Mouse (Mus musculus) gastrocnemius, postnatal 25 days (tissue): Measurements from ENCODE around the gene Gm21083. TPM values are rescaled to one million over a fixed set of nuclear protein-coding genes. Genes with fewer than 3 reads are reported as not detected.
"Not testable (repeated sequence)": the region's sequence is repeated elsewhere in the genome, so short reads cannot be mapped to it uniquely, and the experiment has no call there.

ENCODE experiments used
- DNase-seq: peaks from one replicate; pipeline ENCODE4 v3.0.0; 2022
- long read RNA-seq, 2 experiments: library from polyadenylated mRNA; stranded (forward); transcript quantifications; one replicate each; pipeline ENCODE4 v2.0.0; 2021
- total RNA-seq, 2 experiments: library from RNA; stranded (reverse); gene quantifications; 1 replicate in 1 of 2; 2 replicates in 1 of 2; pipeline ENCODE4 v1.2.3; 2021

The Gm21083 gene
- not detected for total RNA-seq
- long read RNA-seq, experiment 1: 0 reads
- long read RNA-seq, experiment 2: 0 reads

DNA sequence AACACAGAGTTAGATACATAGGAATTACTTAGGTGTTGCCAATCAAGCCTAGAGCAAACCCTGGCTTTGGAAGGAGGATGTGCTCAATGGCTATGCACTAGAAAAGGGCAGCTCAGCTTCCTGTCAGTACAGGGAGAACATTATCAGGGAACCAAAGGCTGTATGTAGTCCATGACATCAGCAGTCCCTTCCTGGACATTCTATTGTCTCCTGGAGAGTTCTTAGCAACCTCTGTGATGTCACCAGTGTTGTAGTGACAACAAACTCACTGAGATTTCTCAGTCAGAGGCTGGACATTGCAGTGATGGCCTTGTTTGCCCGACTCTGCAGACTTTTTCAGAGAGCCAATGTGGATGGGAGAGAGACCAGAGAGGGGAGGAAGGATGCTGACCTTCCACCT is at the start of gene Gm21083:
Gene Gm21083, plus strand, starts transcription at position 301 of the 400 bp plus-strand sequence.
- not testable (repeated sequence) for DNase-seq

DNA sequence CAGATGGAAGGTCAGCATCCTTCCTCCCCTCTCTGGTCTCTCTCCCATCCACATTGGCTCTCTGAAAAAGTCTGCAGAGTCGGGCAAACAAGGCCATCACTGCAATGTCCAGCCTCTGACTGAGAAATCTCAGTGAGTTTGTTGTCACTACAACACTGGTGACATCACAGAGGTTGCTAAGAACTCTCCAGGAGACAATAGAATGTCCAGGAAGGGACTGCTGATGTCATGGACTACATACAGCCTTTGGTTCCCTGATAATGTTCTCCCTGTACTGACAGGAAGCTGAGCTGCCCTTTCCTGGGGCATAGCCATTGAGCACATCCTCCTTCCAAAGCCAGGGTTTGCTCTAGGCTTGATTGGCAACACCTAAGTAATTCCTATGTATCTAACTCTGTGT is 48.0 kb upstream of the Gm21083 start, which contains the start of gene Gm21190:
Gene Gm21190, minus strand, starts transcription at position 101 of the 400 bp plus-strand sequence.
- DNase-seq: not testable (repeated sequence)

DNA sequence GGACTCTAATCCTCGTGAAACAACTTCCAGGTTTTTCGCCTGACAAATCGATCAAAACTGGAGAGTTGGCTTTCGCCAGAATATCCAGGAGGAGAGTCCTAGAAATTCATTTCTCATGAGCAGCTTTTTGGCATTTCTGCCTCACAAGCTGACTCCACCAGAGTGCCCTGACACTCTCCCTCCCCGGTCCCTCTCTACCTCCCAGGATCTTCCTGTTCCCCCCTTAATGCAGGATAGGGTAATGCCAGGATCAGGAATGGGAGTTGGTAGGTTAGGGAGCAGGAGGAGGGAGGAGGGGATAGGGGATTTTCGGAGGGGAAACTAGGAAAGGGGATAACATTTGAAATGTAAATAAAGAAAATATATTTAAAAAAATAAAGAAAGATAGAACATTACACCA is 28.5 kb upstream of the Gm21083 start:
- DNase-seq: not testable (repeated sequence)

- not testable (repeated sequence) for DNase-seq
Observed at GRCm38 (mm10) chr5:15549134-15549533, 28.0 kb upstream of the Gm21083 start.

- DNase-seq: not testable (repeated sequence)
Observed at GRCm38 (mm10) chr5:15549606-15550005, 27.5 kb upstream of the Gm21083 start.

DNA sequence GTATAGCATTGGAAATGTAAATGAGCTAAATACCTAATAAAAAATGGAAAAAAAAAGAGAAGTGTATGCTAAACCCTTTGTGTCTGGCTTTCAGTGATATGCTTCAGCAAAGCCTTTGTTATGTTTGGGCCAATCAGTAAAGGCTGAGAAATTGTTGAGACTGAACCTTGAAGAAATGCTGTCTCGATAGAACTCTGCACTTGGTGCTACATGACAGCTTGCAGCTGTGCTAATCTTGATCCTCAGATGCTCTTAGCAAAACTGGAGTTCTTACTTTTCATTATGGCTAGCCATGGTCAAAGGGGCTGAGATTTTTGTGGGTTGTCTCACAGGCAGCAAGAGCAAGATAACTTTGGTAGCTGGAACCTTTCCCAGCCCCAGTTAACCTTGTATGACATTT is 18.5 kb upstream of the Gm21083 start:
- not testable (repeated sequence) for DNase-seq

- DNase-seq: not testable (repeated sequence)
Observed at GRCm38 (mm10) chr5:15561425-15562264, 15.5 kb upstream of the Gm21083 start.

DNA sequence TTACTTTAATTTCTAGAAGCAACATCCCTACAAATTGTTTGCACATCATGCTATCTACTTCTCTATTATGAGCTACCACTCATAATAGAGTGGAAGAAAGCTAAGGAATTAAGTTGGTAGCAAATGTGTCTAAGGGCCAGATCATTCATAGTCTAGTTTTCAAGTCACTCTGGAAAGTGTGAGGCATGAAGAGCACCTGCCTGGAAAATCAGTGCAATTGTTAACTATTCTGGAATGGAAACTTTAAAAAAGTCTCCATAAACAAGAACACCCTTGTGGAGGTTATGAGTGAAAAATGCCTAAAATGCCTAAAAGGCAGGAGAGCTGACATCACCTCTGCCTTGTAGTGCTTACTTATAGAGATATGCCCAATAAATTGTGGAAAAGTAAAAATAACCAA is 3.4 kb upstream of the Gm21083 start:
- not testable (repeated sequence) for DNase-seq

GRCm38 (mm10) chr5:15586351-15586750 is 9.2 kb downstream of the Gm21083 start:
- DNase-seq: not testable (repeated sequence)

GRCm38 (mm10) chr5:15588291-15588690 is 11.2 kb downstream of the Gm21083 start:
- not testable (repeated sequence) for DNase-seq

- not testable (repeated sequence) for DNase-seq
Observed at GRCm38 (mm10) chr5:15590635-15591034, 13.5 kb downstream of the Gm21083 start.

DNA sequence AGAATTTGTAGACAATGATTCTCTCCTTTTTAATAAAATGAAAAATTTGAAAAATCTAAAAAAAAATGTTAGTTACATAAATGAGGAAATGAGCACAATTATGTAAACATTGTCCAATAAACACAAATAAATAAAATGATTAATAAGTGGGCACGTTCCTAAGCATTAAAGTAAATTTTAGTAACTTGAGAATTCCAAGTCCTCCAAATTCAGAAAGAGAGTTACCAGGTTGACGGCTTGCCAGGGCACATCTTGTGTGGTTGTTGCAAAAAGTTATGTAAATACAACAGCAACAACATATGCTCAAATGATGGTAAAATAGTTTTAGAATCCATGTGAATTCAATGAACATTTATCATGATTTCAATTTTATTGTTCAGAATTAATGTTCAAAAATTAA is 14.4 kb downstream of the Gm21083 start:
- DNase-seq: not testable (repeated sequence)

DNA sequence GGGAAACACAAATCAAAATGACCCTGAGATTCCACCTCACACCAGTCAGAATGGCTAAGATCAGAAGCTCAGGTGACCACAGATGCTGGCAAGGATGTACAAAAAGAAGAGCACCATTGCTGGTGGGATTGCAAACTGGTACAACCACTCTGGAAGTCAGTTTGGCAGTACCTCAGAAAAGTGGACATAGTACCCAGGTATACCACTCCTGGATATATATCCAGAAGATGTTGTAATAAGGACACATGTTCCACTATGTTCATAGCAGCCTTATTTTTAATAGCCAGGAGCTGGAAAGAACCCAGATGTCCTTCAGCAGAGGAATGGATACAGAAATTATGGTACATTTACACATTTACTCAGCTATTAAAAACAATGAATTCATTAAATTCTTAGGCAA is 21.7 kb downstream of the Gm21083 start:
- not testable (repeated sequence) for DNase-seq

GRCm38 (mm10) chr5:15600342-15600741 is 23.2 kb downstream of the Gm21083 start:
- DNase-seq: not testable (repeated sequence)

GRCm38 (mm10) chr5:15601481-15601880 is 24.3 kb downstream of the Gm21083 start:
- DNase-seq: not testable (repeated sequence)

DNA sequence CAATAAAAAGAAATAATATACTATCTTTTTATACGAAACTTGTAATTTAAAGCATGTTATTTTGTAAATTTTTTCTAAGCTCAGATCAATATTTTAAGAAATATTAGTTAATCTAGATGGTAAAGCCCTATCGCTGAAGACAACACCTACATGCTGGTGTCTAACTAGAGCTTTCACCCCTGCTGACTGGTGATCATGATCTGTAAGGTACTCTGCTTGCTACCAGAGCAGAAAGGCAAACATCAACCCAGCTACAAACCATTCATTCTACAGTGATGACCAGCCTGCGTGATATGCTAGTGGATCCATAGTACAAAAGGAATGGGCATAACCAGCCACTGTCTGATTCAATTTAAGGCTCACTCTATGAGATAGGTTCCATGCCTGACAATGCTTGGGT is 24.8 kb downstream of the Gm21083 start:
- DNase-seq: not testable (repeated sequence)

GRCm38 (mm10) chr5:15602424-15602947 is 25.4 kb downstream of the Gm21083 start:
- not testable (repeated sequence) for DNase-seq

GRCm38 (mm10) chr5:15603008-15603407 is 25.9 kb downstream of the Gm21083 start:
- DNase-seq: not testable (repeated sequence)

GRCm38 (mm10) chr5:15603585-15603984 is 26.5 kb downstream of the Gm21083 start:
- DNase-seq: not testable (repeated sequence)

- peak; percentile 6 for DNase-seq
Observed at GRCm38 (mm10) chr5:15606677-15607076, 29.5 kb downstream of the Gm21083 start.

DNA sequence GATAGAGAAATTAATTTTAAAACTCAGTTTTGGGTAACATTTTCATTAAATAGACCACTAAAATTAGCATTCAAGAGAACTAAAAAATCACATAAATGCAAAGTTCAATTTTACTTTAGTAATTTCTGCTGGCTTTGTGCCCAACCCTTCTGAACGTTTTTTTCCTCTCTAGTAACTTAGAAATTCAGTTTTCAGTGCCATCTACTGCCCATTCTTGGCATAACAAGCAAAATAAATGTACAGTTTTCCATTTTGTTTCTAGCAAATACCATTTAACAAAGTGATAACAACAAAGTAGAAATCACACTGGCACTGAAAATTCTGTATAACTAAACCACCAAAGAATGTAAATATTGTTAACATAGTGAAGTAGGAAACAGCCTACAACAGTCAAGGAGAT is 33.6 kb downstream of the Gm21083 start:
- DNase-seq: not testable (repeated sequence)

DNA sequence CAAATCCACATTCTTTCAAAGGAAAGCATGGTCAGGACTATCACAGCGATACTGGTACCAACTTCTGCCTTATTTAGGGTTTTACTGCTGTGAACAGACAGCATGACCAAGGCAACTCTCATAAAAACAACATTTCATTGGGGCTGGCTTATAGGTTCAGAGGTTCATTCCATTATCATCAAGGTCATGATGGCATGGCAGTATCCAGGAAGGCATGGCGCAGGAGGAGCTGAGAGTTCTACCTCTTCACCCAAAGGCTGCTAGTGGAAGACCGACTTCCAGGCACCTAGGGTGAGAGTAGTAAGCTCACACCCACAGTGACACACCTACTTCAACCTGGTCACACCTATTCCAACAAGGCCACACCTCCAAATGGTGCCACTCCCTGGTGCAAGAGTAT is 39.1 kb downstream of the Gm21083 start:
- DNase-seq: not testable (repeated sequence)

DNA sequence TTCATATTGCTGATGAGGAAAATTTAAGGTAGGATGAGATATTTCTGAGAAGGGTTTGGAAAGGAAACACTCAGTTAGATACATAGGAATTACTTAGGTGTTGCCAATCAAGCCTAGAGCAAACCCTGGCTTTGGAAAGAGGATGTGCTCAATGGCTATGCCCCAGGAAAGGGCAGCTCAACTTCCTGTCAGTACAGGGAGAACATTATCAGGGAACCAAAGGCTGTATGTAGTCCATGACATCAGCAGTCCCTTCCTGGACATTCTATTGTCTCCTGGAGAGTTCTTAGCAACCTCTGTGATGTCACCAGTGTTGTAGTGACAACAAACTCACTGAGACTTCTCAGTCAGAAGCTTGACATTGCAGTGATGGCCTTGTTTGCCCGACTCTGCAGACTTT is 41.6 kb downstream of the Gm21083 start, which contains the start of gene Speer4d:
Gene Speer4d, plus strand, starts transcription at position 301 of the 400 bp plus-strand sequence.
- not testable (repeated sequence) for DNase-seq
